Mouse (Mus musculus) testis, adult 2 months (tissue): ENCODE measurements around the gene Bcl7a. TPM values are rescaled to one million over a fixed set of nuclear protein-coding genes. Genes with fewer than 3 reads are reported as not detected.

Experiments
- H3K27ac ChIP-seq: fragments of 200-500 bp; 2 replicates; pipeline ENCODE4 v1.5.1; 2012; ENCODE audit warnings: low read depth, low read length; ENCODE audit not compliant: control insufficient read depth, insufficient read depth
- H3K27me3 ChIP-seq: fragments of 200-500 bp; 2 replicates; pipeline ENCODE4 v1.6.1; 2012; ENCODE audit warnings: mild to moderate bottlenecking, low read length, moderate library complexity; ENCODE audit not compliant: control insufficient read depth, insufficient read depth
- H3K36me3 ChIP-seq: fragments of 200-500 bp; 2 replicates; pipeline ENCODE4 v1.6.1; 2012; ENCODE audit warnings: mild to moderate bottlenecking, low read length; ENCODE audit not compliant: control insufficient read depth, insufficient read depth
- H3K4me1 ChIP-seq: fragments of 200-500 bp; 2 replicates; pipeline ENCODE4 v1.6.1; 2012; ENCODE audit warnings: low read length; ENCODE audit not compliant: control insufficient read depth, insufficient read depth
- H3K4me3 ChIP-seq: fragments of 200-500 bp; 2 replicates; pipeline ENCODE4 v1.5.1; 2012; ENCODE audit warnings: low read depth, mild to moderate bottlenecking, low read length, moderate library complexity, mixed read lengths; ENCODE audit not compliant: control insufficient read depth
- CTCF ChIP-seq: fragments of 200-500 bp; IDR thresholded peaks from 2 replicates; pipeline ENCODE4 v1.5.1; 2012; ENCODE audit warnings: low read depth, mild to moderate bottlenecking, inconsistent platforms, low read length, moderate library complexity; ENCODE audit not compliant: control insufficient read depth, insufficient read depth, insufficient replicate concordance
- POLR2A ChIP-seq: fragments of 200-500 bp; IDR thresholded peaks from 2 replicates; pipeline ENCODE4 v1.6.1; 2012; ENCODE audit warnings: low read depth, mild to moderate bottlenecking, inconsistent platforms, low read length, moderate library complexity; ENCODE audit not compliant: control insufficient read depth
- polyA plus RNA-seq: library from polyadenylated mRNA; depleted of rRNA; stranded (reverse); fragments of >200 nt; gene quantifications from 2 replicates; pipeline ENCODE4 v1.2.3, GENCODE M21; 2012; rRNA removed

Bcl7a gene
- polyA plus RNA-seq, 1 experiment = 0.73 TPM

- H3K27me3 ChIP-seq = no peaks in the 10 kb centered on the region
- TF ChIP-seq POLR2A (no peak), CTCF (no peak)
- H3K4me1 ChIP-seq = no peaks in the 10 kb centered on the region
- H3K27ac ChIP-seq = no peak overlapping the region
- no peak overlapping the region for H3K4me3 ChIP-seq
- H3K36me3 ChIP-seq = no peaks in the 10 kb centered on the region
These were observed 72.5 kb downstream of the Bcl7a start for GRCm38 (mm10) chr5:123416149-123416548.

DNA sequence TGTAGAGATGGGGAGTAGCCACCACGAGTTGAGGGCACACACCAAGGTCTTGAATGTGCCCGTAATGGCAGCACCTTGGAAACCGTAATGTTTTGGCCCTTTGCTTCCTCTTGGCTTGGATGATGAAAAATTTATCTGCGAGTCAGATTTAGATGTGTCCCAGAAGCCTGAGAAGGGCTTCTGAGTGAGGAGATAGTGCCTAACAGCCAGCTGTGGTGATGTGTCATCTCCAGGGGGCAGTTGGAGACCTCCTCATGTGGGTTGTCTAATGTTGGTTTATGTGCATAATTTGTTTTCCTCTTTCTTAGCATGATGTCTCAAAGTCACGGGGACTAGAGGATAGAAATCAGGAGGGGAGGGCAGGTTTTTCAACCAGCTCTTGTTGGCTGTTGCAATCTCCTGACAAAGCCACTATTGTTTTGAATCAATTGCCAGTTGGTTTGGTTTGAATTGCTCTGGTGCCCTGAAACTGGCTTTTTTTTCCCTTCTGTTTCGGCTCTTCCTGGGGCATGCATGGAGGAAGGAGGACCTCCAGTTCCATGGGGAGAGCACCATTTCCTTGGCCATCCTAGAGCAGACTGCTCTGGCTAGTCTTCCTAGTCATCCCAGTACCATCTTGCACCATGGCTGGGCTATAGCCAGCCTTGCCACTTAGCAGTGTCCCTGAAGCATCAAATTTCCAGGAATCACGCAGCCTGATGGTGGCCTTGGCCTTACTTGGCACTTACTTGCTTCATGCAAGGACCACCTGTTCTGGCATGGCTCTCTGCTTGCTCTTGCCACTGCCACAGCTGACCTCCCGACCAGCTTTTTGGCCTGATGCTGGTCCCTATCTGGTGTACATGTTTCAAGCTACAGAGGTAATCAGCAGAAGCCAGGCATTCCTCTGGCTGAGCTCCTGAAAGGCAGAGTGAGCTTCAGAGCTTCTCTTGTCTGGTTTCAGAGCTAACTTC lies 73.2 kb downstream of the Bcl7a start:
- Histone ChIP-seq H3K4me3 (no peak overlapping the region), H3K27ac (no peak overlapping the region; the same call in 1 of the 2 replicates)
- TF ChIP-seq CTCF = no peak
- TF ChIP-seq POLR2A = no peak

DNA sequence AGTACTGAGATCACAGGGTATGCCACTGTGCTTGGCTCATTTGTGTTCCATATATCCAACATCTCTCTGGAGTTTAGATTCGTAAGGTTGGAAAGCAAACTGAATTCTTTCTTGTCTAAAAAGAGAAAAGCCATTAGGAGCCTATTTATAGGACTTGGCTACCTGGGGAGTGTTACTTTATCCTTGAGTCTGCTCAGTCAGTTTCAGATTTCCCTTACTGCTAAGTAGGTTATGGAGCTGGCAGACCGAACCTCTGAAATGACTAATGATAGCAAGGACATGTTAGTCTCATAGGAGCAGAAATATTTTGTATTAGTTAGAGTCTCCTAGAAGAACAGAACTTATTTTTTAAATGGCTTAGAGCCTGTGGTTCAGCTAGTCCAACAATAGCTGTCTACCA lies 80.3 kb downstream of the Bcl7a start:
- Histone ChIP-seq H3K4me1 (no peaks in the 10 kb centered on the region), H3K36me3 (no peaks in the 10 kb centered on the region), H3K4me3 (no peak overlapping the region), H3K27ac (no peak overlapping the region), H3K27me3 (no peaks in the 10 kb centered on the region)
- no peak for TF ChIP-seq POLR2A
- TF ChIP-seq CTCF = no peak

More for the DNA sequence above, 73.2 kb downstream of the Bcl7a start:
- H3K27me3 ChIP-seq = no peaks in the 10 kb centered on the region
- no peaks in the 10 kb centered on the region for H3K36me3 ChIP-seq
- H3K4me1 ChIP-seq = no peaks in the 10 kb centered on the region

Other genes starting within 250 kb of the Bcl7a start
- 0.78 and 1.1 TPM in 2 replicates for gene Rhof, start 211.1 kb upstream of the Bcl7a start, polyA plus RNA-seq
- 11.3 and 13.7 TPM in 2 replicates for gene Setd1b, start 201.6 kb upstream of the Bcl7a start, polyA plus RNA-seq
- 36.3 and 37.1 TPM in 2 replicates for gene Psmd9, start 174.4 kb upstream of the Bcl7a start, polyA plus RNA-seq
- gene Hpd, start 161.1 kb upstream of the Bcl7a start, polyA plus RNA-seq = 1.7 TPM in 2 replicates
- gene Wdr66, start 91.7 kb upstream of the Bcl7a start, polyA plus RNA-seq = 45.1 and 46.7 TPM in 2 replicates
- gene Mlxip, start 51.0 kb downstream of the Bcl7a start, polyA plus RNA-seq = 17.4 and 18.8 TPM in 2 replicates
- gene Lrrc43, start 145.5 kb downstream of the Bcl7a start, polyA plus RNA-seq = 129 and 131 TPM in 2 replicates
- gene Il31, start 145.7 kb downstream of the Bcl7a start, polyA plus RNA-seq = 28.7 and 29.8 TPM in 2 replicates
- gene B3gnt4, start 166.6 kb downstream of the Bcl7a start, polyA plus RNA-seq = 19.2 and 19.5 TPM in 2 replicates
- gene Diablo, start 180.3 kb downstream of the Bcl7a start, polyA plus RNA-seq = 325 and 367 TPM in 2 replicates
- gene Gm49027, start 181.7 kb downstream of the Bcl7a start, polyA plus RNA-seq = 5.1 and 5.2 TPM in 2 replicates
- 5.3 and 5.8 TPM in 2 replicates for gene Vps33a, start 229.2 kb downstream of the Bcl7a start, polyA plus RNA-seq